Mouse (Mus musculus) hindbrain, embryonic 13.5 days (tissue): Measurements from ENCODE around the gene Pkn1. TPM values are rescaled to one million over a fixed set of nuclear protein-coding genes. Genes with fewer than 3 reads are reported as not detected.

Experiments
- microRNA-seq: library from miRNA; unstranded; fragments of <30 nt; microRNA quantifications from one replicate; pipeline ENCODE4, GENCODE M21; 2016
- polyA plus RNA-seq: library from polyadenylated mRNA; unstranded; fragments of >200 nt; fragmentation: Nextera tagmentation; extraction: Ambion mirVana; gene quantifications from 2 replicates; pipeline ENCODE4 v1.2.1, GENCODE M21; 2015

Pkn1 gene
- polyA plus RNA-seq, 1 experiment from 2014 or later: 23.7 TPM

Small RNAs within 50 kb of the gene (microRNA-seq; reads per million reads assigned to microRNA genes)
- not detected for gene Mir1668

Other genes with a start within 250 kb of the Pkn1 start
- gene Scoc, start 240.8 kb downstream of the Pkn1 start, polyA plus RNA-seq: 226 and 241 TPM in 2 replicates
- 0.05 and 0.09 TPM in 2 replicates for gene Olfr370, start 163.4 kb downstream of the Pkn1 start, polyA plus RNA-seq
- 375 and 381 TPM in 2 replicates for gene Ndufb7, start 132.5 kb downstream of the Pkn1 start, polyA plus RNA-seq
- 998 and 1,025 TPM in 2 replicates for gene Tecr, start 91.2 kb downstream of the Pkn1 start, polyA plus RNA-seq
- 54.1 and 54.2 TPM in 2 replicates for gene Dnajb1, start 91.0 kb downstream of the Pkn1 start, polyA plus RNA-seq
- gene Gipc1, start 46.5 kb downstream of the Pkn1 start, polyA plus RNA-seq: 155 and 159 TPM in 2 replicates
- 0.38 and 0.70 TPM in 2 replicates for gene Ptger1, start 32.5 kb downstream of the Pkn1 start, polyA plus RNA-seq
- gene Ddx39, start 16.0 kb upstream of the Pkn1 start, polyA plus RNA-seq: 116 and 119 TPM in 2 replicates
- gene Adgre5, start 42.1 kb upstream of the Pkn1 start, polyA plus RNA-seq: 12.3 and 13.0 TPM in 2 replicates
- gene Adgrl1, start 200.9 kb upstream of the Pkn1 start, polyA plus RNA-seq: 47.9 and 49.3 TPM in 2 replicates